Mouse (Mus musculus) 3T3-L1 (cell line): ENCODE data around the gene Aldh1l1.

Source experiments
- DNase-seq: peaks from one replicate; pipeline ENCODE4 v3.0.0-alpha.2; 2015; ENCODE audit warnings: low read depth, low spot score

Gene Aldh1l1

GRCm38 (mm10) chr6:90472079-90472478 lies 14.1 kb upstream of the Aldh1l1 start:
- DNase-seq, result no peak

GRCm38 (mm10) chr6:90472697-90473096 lies 13.5 kb upstream of the Aldh1l1 start:
- DNase-seq, result no peak

- no peak for DNase-seq
Observed at GRCm38 (mm10) chr6:90473630-90474360, 12.4 kb upstream of the Aldh1l1 start.

GRCm38 (mm10) chr6:90474361-90474750 lies 11.9 kb upstream of the Aldh1l1 start:
- DNase-seq, result no peak

GRCm38 (mm10) chr6:90475176-90475853 lies 10.9 kb upstream of the Aldh1l1 start:
- no peak for DNase-seq

GRCm38 (mm10) chr6:90475854-90476212 lies 10.4 kb upstream of the Aldh1l1 start:
- DNase-seq, result no peak

GRCm38 (mm10) chr6:90476941-90477518 lies 9.2 kb upstream of the Aldh1l1 start:
- DNase-seq, result no peak

- no peak for DNase-seq
Observed at GRCm38 (mm10) chr6:90484249-90484648, 2.0 kb upstream of the Aldh1l1 start.

- DNase-seq, result no peak
Observed at GRCm38 (mm10) chr6:90484876-90485275, 1.4 kb upstream of the Aldh1l1 start.

GRCm38 (mm10) chr6:90487531-90487930 lies 1.3 kb downstream of the Aldh1l1 start:
- no peak for DNase-seq

- DNase-seq, result no peak
Observed at GRCm38 (mm10) chr6:90489532-90489931, 3.3 kb downstream of the Aldh1l1 start.

- no peak for DNase-seq
Observed at GRCm38 (mm10) chr6:90490976-90491375, 4.7 kb downstream of the Aldh1l1 start.

- DNase-seq, result no peak
Observed at GRCm38 (mm10) chr6:90491956-90492744, 5.9 kb downstream of the Aldh1l1 start.

GRCm38 (mm10) chr6:90494155-90494554 lies 7.9 kb downstream of the Aldh1l1 start:
- no peak for DNase-seq

GRCm38 (mm10) chr6:90494566-90494965 lies 8.3 kb downstream of the Aldh1l1 start:
- DNase-seq, result no peak

- DNase-seq, result peak; percentile 60
Observed at GRCm38 (mm10) chr6:90495282-90495912, 9.2 kb downstream of the Aldh1l1 start.

GRCm38 (mm10) chr6:90496217-90496616 lies 10.0 kb downstream of the Aldh1l1 start:
- no peak for DNase-seq

- no peak for DNase-seq
Observed at GRCm38 (mm10) chr6:90499509-90499908, 13.3 kb downstream of the Aldh1l1 start.

GRCm38 (mm10) chr6:90501222-90501940 lies 15.2 kb downstream of the Aldh1l1 start:
- no peak for DNase-seq

GRCm38 (mm10) chr6:90505906-90506305 lies 19.7 kb downstream of the Aldh1l1 start:
- DNase-seq, result no peak
